Mouse (Mus musculus) retina, adult 2 months (tissue): Measurements from ENCODE around the gene Tmem269.

ENCODE experiments used
- DNase-seq: peaks from one replicate; pipeline ENCODE4 v3.0.0-alpha.2; 2012; ENCODE audit warnings: low read depth, low spot score

Tmem269 gene

GRCm38 (mm10) chr4:119234348-119234747 lies 16.3 kb upstream of the Tmem269 start:
- DNase-seq, result no peak

- DNase-seq, result no peak
Observed at GRCm38 (mm10) chr4:119233256-119233901, 15.4 kb upstream of the Tmem269 start.

GRCm38 (mm10) chr4:119232410-119233255 lies 14.6 kb upstream of the Tmem269 start, which contains the start of the genes AU022252 and P3h1:
Gene AU022252, minus strand, starts transcription at chr4:119232712.
Gene P3h1, plus strand, starts transcription at chr4:119232915.
- peak; percentile 99 for DNase-seq

- no peak for DNase-seq
Observed at GRCm38 (mm10) chr4:119226751-119227150, 8.7 kb upstream of the Tmem269 start.

GRCm38 (mm10) chr4:119225719-119226118 lies 7.7 kb upstream of the Tmem269 start:
- DNase-seq, result no peak

GRCm38 (mm10) chr4:119224534-119224933 lies 6.5 kb upstream of the Tmem269 start:
- no peak for DNase-seq

- DNase-seq, result peak; percentile 53
Observed at GRCm38 (mm10) chr4:119223696-119224095, 5.7 kb upstream of the Tmem269 start.

- no peak for DNase-seq
Observed at GRCm38 (mm10) chr4:119216667-119217066, 1.4 kb downstream of the Tmem269 start.

- DNase-seq, result no peak
Observed at GRCm38 (mm10) chr4:119204672-119205071, 13.3 kb downstream of the Tmem269 start.

GRCm38 (mm10) chr4:119198105-119198504 lies 19.9 kb downstream of the Tmem269 start:
- DNase-seq, result no peak

- DNase-seq, result no peak
Observed at GRCm38 (mm10) chr4:119195582-119196320, 22.3 kb downstream of the Tmem269 start.

- peak; percentile 71 for DNase-seq
Observed at GRCm38 (mm10) chr4:119194909-119195581, 23.0 kb downstream of the Tmem269 start, which contains the start of gene Svbp. Gene Svbp, plus strand, starts transcription at chr4:119195306.

- DNase-seq, result no peak
Observed at GRCm38 (mm10) chr4:119192757-119193156, 25.3 kb downstream of the Tmem269 start.

- no peak for DNase-seq
Observed at GRCm38 (mm10) chr4:119191273-119191672, 26.7 kb downstream of the Tmem269 start.

GRCm38 (mm10) chr4:119190618-119191017 lies 27.4 kb downstream of the Tmem269 start:
- no peak for DNase-seq

- no peak for DNase-seq
Observed at GRCm38 (mm10) chr4:119189864-119190263, 28.2 kb downstream of the Tmem269 start, which contains the start of gene Ermap. Gene Ermap, minus strand, starts transcription at chr4:119190011.

- no peak for DNase-seq
Observed at GRCm38 (mm10) chr4:119189392-119189791, 28.6 kb downstream of the Tmem269 start.

GRCm38 (mm10) chr4:119188060-119188785 lies 29.8 kb downstream of the Tmem269 start:
- no peak for DNase-seq

GRCm38 (mm10) chr4:119185771-119186170 lies 32.2 kb downstream of the Tmem269 start:
- no peak for DNase-seq

- DNase-seq, result no peak
Observed at GRCm38 (mm10) chr4:119183525-119183924, 34.5 kb downstream of the Tmem269 start.

GRCm38 (mm10) chr4:119181456-119181855 lies 36.6 kb downstream of the Tmem269 start:
- DNase-seq, result no peak
